Mouse (Mus musculus): ENCODE data around the gene Plcg1.

Gene Plcg1

DNA sequence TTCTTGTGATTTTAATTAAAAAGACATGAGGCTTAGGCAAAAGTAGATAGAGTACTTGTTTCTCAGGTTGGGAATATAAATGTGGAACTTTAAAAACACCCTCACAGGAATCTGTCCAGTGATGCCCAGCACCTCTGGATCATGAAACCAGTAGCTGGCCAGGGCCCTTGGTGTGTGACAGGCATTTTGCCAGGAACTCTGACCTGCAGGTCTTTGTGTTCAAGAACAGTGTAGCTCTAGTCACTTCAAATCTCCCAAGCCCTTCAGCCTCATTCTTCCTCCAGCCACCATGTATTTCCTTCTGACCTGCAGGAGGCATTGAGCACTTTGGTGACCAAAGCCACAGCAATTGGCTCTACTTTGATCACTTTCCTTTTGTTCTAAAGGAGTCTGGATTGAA, 39.3 kb downstream of the Plcg1 start:
- no peak for DNase-seq (ENCODE audit: extremely low spot score)

- DNase-seq (ENCODE audit: extremely low spot score) = no peak
Measured at GRCm38 (mm10) chr2:160770871-160771270, 39.8 kb downstream of the Plcg1 start.

GRCm38 (mm10) chr2:160771325-160772276, 40.5 kb downstream of the Plcg1 start:
- no peak for DNase-seq (ENCODE audit: extremely low spot score)

GRCm38 (mm10) chr2:160778034-160778433, 46.9 kb downstream of the Plcg1 start:
- no peak for DNase-seq (ENCODE audit: extremely low spot score)

- no peak for DNase-seq (ENCODE audit: extremely low spot score)
Measured at GRCm38 (mm10) chr2:160780154-160780833, 49.2 kb downstream of the Plcg1 start.

DNA sequence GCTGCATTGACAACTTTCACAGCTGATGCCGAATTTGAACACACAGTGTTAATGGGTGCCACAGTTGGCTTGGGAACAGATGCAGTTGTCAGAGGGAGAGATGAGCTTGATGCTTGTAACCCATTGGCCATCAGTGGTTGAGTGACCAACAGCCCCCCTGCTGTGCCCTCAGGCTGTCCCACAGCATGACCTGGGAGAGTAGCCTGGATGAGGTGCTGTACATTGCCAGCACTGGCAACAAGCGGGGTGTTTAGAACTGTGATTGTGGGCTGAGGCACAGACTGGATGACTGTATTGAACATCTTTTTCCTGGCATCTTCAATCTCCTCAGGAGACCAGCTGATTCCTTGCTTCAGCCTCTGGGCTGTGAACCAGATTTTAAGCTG, 49.7 kb downstream of the Plcg1 start:
- DNase-seq (ENCODE audit: extremely low spot score) = no peak

DNA sequence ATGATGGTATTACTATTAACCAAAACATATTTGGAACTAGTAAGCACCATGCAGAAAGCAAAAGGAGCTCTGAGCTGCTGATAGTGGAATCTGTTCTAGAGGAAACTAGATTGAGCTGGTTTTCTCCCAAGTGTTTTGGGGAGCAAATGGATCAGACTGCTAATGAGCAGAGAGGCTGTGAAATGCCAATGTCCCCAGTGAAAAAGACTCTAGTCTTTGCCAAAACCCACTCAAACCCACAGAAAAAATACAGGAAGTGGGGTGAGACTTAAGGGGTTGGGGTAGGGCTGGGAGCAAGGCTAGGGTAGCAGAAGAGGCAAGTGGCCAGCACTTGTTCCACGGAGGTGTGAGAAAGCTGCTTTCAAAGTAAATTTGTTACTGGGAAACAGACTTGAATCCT, 55.2 kb downstream of the Plcg1 start:
- DNase-seq (ENCODE audit: extremely low spot score) = no peak

GRCm38 (mm10) chr2:160789046-160789445, 57.9 kb downstream of the Plcg1 start:
- no peak for DNase-seq (ENCODE audit: extremely low spot score)

- no peak for DNase-seq (ENCODE audit: extremely low spot score)
Measured at GRCm38 (mm10) chr2:160789741-160790140, 58.6 kb downstream of the Plcg1 start.

DNA sequence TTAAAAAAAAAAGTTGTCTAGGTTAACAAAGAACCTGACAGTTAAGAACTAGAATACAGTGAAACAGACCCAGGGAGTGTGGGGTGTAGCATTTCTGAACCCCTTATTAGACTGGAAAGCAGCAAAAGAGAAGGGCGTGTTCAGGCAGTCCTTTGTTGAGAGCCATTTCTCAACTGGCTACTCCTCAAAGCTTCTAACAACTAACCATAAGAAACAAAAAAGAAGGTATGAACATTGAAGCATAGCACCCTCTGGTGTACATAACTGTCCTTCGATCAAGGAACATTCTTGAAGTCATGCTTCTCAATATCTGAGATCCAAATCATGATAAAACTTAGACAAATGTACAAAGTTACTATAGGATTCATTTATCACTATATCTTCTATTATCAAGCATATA, 62.0 kb downstream of the Plcg1 start:
- DNase-seq (ENCODE audit: extremely low spot score) = no peak

DNA sequence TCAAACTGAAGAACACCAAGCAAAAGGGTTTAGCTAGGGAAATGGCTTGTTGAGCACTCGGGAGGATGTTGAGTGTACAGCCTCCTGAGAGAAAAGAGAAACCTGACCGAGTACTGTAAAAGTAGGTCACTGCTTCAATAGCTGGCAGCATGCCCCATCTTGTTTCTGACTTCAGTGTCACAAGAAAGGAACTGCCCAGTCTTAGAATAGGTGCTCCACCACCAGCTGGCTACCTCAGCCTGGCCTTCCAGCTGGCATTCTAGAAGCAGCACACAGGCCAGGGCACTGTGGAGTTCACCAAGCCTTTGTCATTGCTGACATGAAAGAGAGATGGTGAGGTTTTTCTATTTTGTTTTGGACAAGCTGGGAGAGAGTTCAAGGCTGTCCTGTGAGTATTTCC, 65.9 kb downstream of the Plcg1 start:
- no peak for DNase-seq (ENCODE audit: extremely low spot score)

DNA sequence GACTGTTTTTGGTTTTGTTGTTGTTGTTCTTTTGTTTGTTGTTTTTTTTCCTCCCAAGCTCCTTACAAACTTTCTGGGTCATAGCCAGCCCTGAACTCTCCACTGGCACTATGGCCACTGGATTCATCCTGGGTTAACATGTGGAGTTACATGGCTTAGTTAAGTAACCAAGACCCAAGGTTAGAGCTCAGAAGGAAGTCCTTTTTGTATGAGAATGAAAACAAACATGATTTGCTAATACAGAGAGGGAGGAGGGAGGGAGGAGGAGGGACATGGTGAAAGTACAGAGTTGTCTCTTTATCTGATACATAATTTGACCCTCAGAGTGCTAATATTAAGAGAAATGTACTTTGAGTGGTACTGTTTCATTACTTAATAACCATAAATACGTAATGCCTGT, 67.1 kb downstream of the Plcg1 start:
- DNase-seq (ENCODE audit: extremely low spot score) = no peak

GRCm38 (mm10) chr2:160800967-160801366, 69.9 kb downstream of the Plcg1 start:
- no peak for DNase-seq (ENCODE audit: extremely low spot score)

DNA sequence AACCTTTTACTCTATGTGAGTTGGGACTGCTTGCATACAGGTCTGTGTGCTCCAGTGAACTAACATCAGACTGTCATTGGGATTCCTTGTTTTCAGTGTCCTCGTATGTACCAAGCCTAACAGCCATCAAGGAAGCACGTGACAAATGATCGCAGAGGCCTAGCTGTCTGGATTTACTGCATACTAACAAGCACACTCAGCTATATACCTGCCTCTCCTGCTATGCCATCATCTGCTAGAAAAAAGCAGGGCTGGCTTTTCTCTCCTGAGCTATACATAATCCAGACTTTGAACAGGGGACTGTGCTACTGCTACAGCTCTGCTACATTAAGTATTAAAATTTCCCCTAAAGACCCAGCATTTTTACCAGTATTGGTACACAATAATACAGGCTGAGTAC, 71.2 kb downstream of the Plcg1 start:
- no peak for DNase-seq (ENCODE audit: extremely low spot score)

GRCm38 (mm10) chr2:160804794-160805527, 73.9 kb downstream of the Plcg1 start:
- peak; percentile 9 for DNase-seq (ENCODE audit: extremely low spot score)

DNA sequence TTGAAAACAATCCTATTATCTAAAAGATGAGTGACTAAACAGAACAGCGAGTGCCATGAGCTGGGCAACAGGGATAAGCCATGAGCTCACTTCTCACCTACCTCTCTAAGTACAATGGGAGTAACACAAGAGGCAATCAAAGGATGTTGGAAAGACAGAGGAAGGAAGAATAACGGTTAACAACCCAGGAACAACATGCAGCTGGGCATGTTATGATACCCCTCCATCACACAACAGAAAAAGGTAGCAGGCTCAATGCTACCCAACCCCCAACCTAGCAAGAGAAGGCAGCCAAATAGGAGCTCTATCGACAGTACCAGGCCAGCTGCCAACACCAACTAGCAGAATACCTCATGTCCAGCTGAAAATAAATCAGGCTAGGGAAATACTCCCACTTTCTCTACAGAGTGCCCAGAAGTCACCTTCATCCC, 75.0 kb downstream of the Plcg1 start:
- no peak for DNase-seq (ENCODE audit: extremely low spot score)

GRCm38 (mm10) chr2:160810376-160810775, 79.3 kb downstream of the Plcg1 start:
- DNase-seq (ENCODE audit: extremely low spot score) = no peak

DNA sequence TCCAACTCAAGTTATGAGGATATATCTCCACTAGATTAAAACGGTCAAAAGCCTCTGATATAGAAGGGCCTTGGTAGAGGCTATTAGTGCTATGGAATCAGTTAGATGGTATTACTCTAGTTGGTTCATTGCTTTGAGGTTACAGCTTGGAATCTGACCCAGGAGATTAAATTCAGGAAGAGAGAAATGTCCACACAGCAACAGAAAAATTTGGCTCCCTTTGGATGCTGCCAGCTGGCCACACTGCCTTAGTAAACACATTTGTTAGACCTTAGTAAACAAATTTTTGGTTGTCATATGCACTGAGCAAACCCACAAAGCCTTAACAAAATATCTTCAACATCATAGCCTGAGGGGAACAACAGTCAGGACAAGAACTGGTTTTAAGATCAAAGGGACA, 79.7 kb downstream of the Plcg1 start:
- DNase-seq (ENCODE audit: extremely low spot score) = no peak
